Mouse (Mus musculus) 416B (cell line): ENCODE data around the gene Prr18.
"Not testable (repeated sequence)": the region's sequence is repeated elsewhere in the genome, so short reads cannot be mapped to it uniquely, and the experiment has no call there.

Experiments used
- DNase-seq: peaks from one replicate; pipeline ENCODE4 v3.0.0; 2011; ENCODE audit warnings: low read depth

Gene Prr18

DNA sequence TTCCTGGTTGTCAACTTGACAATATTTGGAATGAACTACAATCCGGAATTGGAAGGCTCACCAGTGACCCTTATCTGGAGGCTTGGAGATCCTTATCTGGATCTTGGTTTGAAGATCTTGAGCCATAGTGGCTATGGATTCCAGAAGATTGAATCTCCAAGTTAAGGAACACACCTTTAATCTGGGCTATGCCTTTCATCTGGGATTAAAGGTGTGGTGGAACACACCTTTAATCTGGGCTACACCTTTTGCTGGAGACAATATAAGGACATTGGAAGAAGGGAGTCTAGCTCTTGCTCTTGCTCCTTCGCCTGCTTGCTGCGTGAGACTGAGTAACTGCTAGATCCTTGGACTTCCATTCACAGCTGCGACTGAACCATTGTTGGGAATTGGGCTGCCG lies at the start of gene Prr18:
Gene Prr18 (plus strand): TSS at position 301 of the 400 bp plus-strand sequence.
- not testable (repeated sequence) for DNase-seq

DNA sequence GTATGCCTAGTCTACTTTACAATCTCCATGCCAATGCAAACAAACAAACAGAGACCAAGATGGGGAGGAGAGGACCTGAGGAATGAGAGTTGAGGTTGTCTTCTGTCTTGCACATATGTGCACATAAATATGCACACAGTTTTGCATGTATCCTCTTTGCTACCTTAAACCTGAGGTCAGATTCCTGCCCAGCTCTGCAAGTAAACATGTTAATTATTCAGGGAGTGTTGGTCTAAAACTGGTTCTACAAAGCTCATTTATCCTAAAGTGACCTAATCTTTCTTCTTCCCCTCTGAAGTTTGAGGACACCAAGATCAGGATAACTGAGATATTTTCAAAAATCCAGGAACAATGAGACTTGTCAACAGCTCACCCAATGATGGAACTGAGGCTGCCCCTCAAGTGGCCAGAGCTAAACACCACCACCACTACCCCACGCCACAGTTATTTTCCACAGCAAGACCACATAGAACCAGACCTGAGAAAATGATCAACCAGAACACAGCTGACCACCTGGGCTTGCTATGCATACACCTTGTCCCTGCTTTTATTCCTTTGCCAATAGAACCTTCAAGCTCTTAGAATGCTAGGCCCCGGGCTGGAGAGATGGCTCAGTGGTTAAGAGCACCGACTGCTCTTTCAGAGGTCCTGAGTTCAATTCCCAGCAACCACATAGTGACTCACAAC lies 47.1 kb upstream of the Prr18 start:
- no peak for DNase-seq

DNA sequence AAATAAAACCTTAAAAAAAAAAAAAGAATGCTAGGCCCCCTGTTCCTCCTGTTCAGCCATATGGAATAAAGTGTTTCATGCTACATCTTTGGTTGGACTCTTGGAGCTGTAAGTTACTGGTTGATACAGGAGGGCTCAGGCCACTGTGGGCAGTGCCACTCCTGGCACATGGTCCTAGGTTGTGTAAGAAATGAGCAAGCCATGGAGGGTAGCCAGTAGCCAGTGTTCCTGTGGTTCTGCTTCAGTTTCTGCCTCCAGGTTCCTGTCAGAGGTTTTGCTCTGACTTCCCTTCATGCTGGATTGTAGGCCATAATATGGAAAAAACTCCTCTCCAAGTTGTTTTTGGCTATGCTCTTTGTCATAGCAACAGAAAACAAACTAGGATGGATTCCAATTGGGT lies 46.5 kb upstream of the Prr18 start:
- peak; percentile 41 for DNase-seq

DNA sequence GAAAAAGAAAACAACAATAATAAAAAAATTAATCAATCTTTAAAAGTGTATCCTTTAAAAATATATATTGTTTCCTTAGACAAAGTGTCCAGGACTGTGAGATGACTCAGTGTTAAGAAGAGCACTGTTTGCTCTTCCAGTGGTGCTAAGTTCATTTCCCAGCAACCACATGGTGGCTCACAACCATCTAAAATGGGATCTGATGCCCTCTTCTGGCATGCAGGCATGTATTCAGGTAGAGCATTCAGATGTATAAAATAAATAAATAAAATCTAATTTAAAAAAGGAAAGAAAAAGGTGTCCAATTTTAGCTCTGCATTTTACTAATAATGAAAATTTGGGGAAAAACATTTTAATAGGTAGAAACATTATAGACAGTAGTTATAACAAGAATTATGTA lies 41.4 kb upstream of the Prr18 start:
- DNase-seq = peak; percentile 49

- DNase-seq = no peak
These were observed 40.9 kb upstream of the Prr18 start for GRCm38 (mm10) chr17:8296313-8296844.

GRCm38 (mm10) chr17:8297746-8298145 lies 39.5 kb upstream of the Prr18 start:
- no peak for DNase-seq

GRCm38 (mm10) chr17:8298281-8298680 lies 39.0 kb upstream of the Prr18 start:
- no peak for DNase-seq

DNA sequence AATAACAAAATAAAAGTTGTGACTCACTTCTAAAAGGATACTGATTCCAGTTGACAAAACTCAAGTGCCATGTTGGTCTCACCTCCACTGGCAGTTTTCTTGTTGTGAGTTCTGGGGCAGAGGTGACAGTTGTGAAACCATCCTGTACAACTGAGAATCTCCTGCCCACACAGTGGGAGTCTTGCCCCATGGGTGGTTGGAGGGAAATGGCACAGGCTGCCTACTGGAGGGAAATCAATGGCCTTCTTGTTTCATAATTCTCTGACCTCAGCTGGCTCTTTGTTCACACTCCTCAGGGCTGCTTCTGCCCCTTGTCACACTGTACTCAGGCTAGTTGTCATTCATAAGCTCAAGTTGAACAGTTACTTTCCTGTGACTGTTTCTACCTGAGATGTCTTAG lies 37.7 kb upstream of the Prr18 start:
- DNase-seq = peak; percentile 61

- peak; percentile 36 for DNase-seq
These were observed 35.7 kb upstream of the Prr18 start for GRCm38 (mm10) chr17:8301515-8301914.

DNA sequence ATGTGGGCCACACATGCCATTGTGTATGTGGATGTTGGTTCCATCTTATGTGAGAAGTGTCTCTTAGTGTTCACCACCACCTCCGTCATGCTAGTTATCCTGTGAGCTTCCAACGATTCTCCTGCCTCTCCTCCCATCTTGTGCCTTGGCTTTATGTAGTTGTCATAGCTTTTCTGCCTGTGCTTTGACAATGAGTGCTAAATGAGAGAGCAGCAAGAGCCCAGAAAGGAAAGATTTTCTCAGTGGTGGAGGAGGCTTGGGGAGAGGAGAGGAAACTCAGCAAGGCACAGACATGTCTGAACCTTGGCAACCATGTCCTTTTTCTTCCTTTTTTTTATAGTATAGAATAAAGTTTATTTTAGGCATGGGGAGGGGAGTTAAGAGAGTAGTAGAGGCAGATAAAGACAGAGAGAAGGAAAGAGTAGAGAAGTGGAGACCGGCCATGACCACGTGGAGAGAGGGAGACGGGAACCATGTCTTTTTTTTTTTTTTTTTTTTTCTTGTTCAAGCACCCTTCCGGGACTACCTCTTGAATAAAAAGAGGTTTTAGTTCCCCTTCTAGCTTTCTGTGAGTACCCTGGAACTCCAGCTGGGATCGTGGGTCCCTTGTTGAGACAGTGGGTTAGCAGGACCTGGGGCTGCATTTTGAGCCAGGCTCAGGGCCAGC lies 34.4 kb upstream of the Prr18 start:
- no peak for DNase-seq

- no peak for DNase-seq
These were observed 33.6 kb upstream of the Prr18 start for GRCm38 (mm10) chr17:8303671-8304070.

GRCm38 (mm10) chr17:8305801-8306200 lies 31.5 kb upstream of the Prr18 start:
- DNase-seq = peak; percentile 82

- DNase-seq = peak; percentile 97
These were observed 26.2 kb upstream of the Prr18 start, which contains the start of gene Sft2d1 for GRCm38 (mm10) chr17:8310838-8311614. Sft2d1 (plus strand) TSS chr17:8311102.

GRCm38 (mm10) chr17:8311751-8312150 lies 25.5 kb upstream of the Prr18 start:
- DNase-seq = peak; percentile 28

DNA sequence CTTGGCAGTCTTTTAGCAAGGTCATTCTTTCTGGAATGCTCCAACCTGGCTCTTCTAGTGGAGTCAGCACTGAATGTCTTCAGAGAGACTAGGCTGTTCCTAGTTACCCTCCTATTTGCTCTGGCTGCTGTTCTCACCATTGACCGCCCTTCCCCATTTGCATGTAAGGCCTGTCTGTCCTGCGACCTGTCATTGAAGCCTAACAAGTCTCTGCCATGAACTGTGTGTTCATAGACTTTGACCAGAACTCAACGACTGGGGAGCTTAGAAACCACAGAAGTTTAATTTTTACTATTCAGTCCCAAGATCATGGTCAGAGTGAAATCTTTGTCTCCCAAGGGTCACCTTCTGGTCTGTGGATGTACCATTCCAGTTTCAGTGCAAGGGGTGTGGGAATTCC lies 23.3 kb upstream of the Prr18 start:
- DNase-seq = no peak

- peak; percentile 57 for DNase-seq
These were observed 21.0 kb upstream of the Prr18 start for GRCm38 (mm10) chr17:8316251-8316650.

GRCm38 (mm10) chr17:8326877-8327276 lies 10.4 kb upstream of the Prr18 start:
- not testable (repeated sequence) for DNase-seq

DNA sequence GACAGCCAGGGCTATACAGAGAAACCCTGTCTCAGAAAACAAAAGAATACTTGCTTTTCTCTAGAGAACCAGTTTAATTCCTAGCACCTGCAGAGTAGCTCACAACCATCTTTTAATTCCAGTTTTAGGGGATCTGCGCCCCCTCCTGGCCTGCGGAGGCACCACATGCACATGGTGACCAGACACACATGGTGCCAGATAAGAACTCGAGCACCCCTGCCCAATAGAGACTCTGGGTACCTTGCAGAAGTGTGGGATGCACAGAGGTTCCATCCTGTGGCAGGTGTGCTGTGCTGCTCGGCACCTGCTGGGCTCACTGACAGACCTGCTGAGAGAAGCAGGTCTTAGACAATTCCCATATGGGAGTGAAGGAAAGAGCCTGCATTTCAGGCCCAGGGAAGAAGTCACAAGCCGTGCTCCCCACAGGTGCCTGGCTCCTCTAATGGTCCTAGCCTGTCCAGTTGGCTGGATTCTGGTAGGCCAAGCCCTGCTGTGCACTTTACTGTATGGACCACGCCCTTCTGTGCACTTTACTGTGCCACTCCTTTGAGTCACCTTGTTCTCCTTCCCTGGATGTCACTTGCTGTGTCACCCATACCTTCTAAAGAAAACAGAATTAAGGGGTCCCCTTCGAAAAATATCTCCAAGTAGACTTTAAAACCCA lies 8.6 kb upstream of the Prr18 start:
- no peak for DNase-seq

DNA sequence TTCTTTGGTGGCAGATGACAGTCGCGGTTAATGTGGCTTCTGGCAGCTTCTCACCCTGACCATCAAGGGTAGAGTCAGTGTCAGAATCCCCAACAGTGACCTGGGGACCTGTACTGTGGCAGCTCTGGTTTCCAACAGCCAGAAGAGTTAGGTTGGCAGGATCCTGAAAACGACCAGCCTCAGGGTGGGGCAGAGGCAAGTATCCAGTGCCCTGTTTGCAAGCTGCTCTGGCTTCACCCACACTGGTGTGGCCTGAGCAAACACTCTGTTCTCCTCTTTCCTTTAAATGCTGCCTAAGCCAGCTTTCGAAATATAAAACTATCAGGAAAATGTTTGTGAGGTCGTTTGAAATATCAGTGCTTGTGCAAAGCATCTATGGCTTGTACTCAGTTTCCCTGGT lies 6.7 kb upstream of the Prr18 start:
- no peak for DNase-seq

- no peak for DNase-seq
These were observed 2.6 kb downstream of the Prr18 start for GRCm38 (mm10) chr17:8339666-8340374.
